Mouse (Mus musculus): ENCODE results near the gene Sez6.

Sez6 gene

GRCm38 (mm10) chr11:77927837-77928236 is 2.8 kb upstream of the Sez6 start:
- no peak for TF ChIP-seq POU5F1 (IDR thresholded peaks at IDR 0.05; ENCODE audit: borderline replicate concordance, low read length)
- TF ChIP-seq CTCF (conservative IDR thresholded peaks at IDR 0.05; ENCODE audit: low read length), result no peak
- TF ChIP-seq NANOG (IDR thresholded peaks at IDR 0.05; ENCODE audit: borderline replicate concordance, low read length), result no peak
- no peaks in the 10 kb centered on the region for H3K9me3 ChIP-seq (ENCODE audit: low read length)

GRCm38 (mm10) chr11:77931541-77932433 is 1.2 kb downstream of the Sez6 start:
- peaks cover 58% of the 10 kb centered on the region for H3K4me1 ChIP-seq (replicated peaks; ENCODE audit: low read depth, low read length)
- no peak for TF ChIP-seq CTCF (conservative IDR thresholded peaks at IDR 0.05; ENCODE audit: low read length)
- TF ChIP-seq NANOG (IDR thresholded peaks at IDR 0.05; ENCODE audit: borderline replicate concordance, low read length), result no peak
- TF ChIP-seq POU5F1 (IDR thresholded peaks at IDR 0.05; ENCODE audit: borderline replicate concordance, low read length), result no peak
- H3K36me3 ChIP-seq (ENCODE audit: insufficient read depth, low read length), result no peaks in the 10 kb centered on the region
- H3K9me3 ChIP-seq (ENCODE audit: low read length), result no peaks in the 10 kb centered on the region
- H3K27me3 ChIP-seq (ENCODE audit: insufficient read depth, low read length), result peaks cover 96% of the 10 kb centered on the region
- H3K4me3 ChIP-seq (replicated peaks; ENCODE audit: low read length), result peak overlapping the region; percentile 88

More at GRCm38 (mm10) chr11:77927837-77928236, 2.8 kb upstream of the Sez6 start:
- Histone ChIP-seq H3K4me1 (replicated peaks; ENCODE audit: low read depth, low read length) (peaks cover 47% of the 10 kb centered on the region), H3K36me3 (ENCODE audit: insufficient read depth, low read length) (no peaks in the 10 kb centered on the region), H3K27me3 (ENCODE audit: insufficient read depth, low read length) (peaks cover 91% of the 10 kb centered on the region), H3K4me3 (replicated peaks; ENCODE audit: low read length) (no peak overlapping the region)

- no peaks in the 10 kb centered on the region for H3K36me3 ChIP-seq (ENCODE audit: insufficient read depth, low read length)
- H3K27me3 ChIP-seq (ENCODE audit: insufficient read depth, low read length), result peaks cover 97% of the 10 kb centered on the region
- TF ChIP-seq POU5F1 (IDR thresholded peaks at IDR 0.05; ENCODE audit: borderline replicate concordance, low read length) (no peak), NANOG (IDR thresholded peaks at IDR 0.05; ENCODE audit: borderline replicate concordance, low read length) (no peak)
- H3K4me1 ChIP-seq (replicated peaks; ENCODE audit: low read depth, low read length), result peaks cover 57% of the 10 kb centered on the region
- H3K4me3 ChIP-seq (replicated peaks; ENCODE audit: low read length), result no peak overlapping the region
- no peaks in the 10 kb centered on the region for H3K9me3 ChIP-seq (ENCODE audit: low read length)
These were observed 2.0 kb downstream of the Sez6 start for GRCm38 (mm10) chr11:77932576-77932975.

- Histone ChIP-seq H3K4me1 (replicated peaks; ENCODE audit: low read depth, low read length) (peaks cover 67% of the 10 kb centered on the region), H3K4me3 (replicated peaks; ENCODE audit: low read length) (peak overlapping the region; percentile 32), H3K36me3 (ENCODE audit: insufficient read depth, low read length) (no peaks in the 10 kb centered on the region), H3K27me3 (ENCODE audit: insufficient read depth, low read length) (peaks cover 97% of the 10 kb centered on the region), H3K9me3 (ENCODE audit: low read length) (no peaks in the 10 kb centered on the region)
- no peak for TF ChIP-seq POU5F1 (IDR thresholded peaks at IDR 0.05; ENCODE audit: borderline replicate concordance, low read length)
These were observed 3.5 kb downstream of the Sez6 start for GRCm38 (mm10) chr11:77934111-77934521.

- H3K4me1 ChIP-seq (replicated peaks; ENCODE audit: low read depth, low read length), result peaks cover 67% of the 10 kb centered on the region
- TF ChIP-seq CTCF (conservative IDR thresholded peaks at IDR 0.05; ENCODE audit: low read length) (no peak), NANOG (IDR thresholded peaks at IDR 0.05; ENCODE audit: borderline replicate concordance, low read length) (no peak), POU5F1 (IDR thresholded peaks at IDR 0.05; ENCODE audit: borderline replicate concordance, low read length) (no peak)
- H3K27me3 ChIP-seq (ENCODE audit: insufficient read depth, low read length), result peaks cover 97% of the 10 kb centered on the region
These were observed 4.1 kb downstream of the Sez6 start for GRCm38 (mm10) chr11:77934568-77935311.

GRCm38 (mm10) chr11:77936846-77937245 is 6.2 kb downstream of the Sez6 start:
- TF ChIP-seq NANOG (IDR thresholded peaks at IDR 0.05; ENCODE audit: borderline replicate concordance, low read length) (no peak), CTCF (conservative IDR thresholded peaks at IDR 0.05; ENCODE audit: low read length) (no peak), POU5F1 (IDR thresholded peaks at IDR 0.05; ENCODE audit: borderline replicate concordance, low read length) (no peak)
- Histone ChIP-seq H3K9me3 (ENCODE audit: low read length) (no peaks in the 10 kb centered on the region), H3K4me3 (replicated peaks; ENCODE audit: low read length) (no peak overlapping the region), H3K4me1 (replicated peaks; ENCODE audit: low read depth, low read length) (peaks cover 63% of the 10 kb centered on the region), H3K36me3 (ENCODE audit: insufficient read depth, low read length) (no peaks in the 10 kb centered on the region), H3K27me3 (ENCODE audit: insufficient read depth, low read length) (peaks cover 97% of the 10 kb centered on the region)

More at GRCm38 (mm10) chr11:77934568-77935311, 4.1 kb downstream of the Sez6 start:
- no peaks in the 10 kb centered on the region for H3K36me3 ChIP-seq (ENCODE audit: insufficient read depth, low read length)
- H3K4me3 ChIP-seq (replicated peaks; ENCODE audit: low read length), result peak overlapping the region; percentile 32
- no peaks in the 10 kb centered on the region for H3K9me3 ChIP-seq (ENCODE audit: low read length)

- no peak for TF ChIP-seq POU5F1 (IDR thresholded peaks at IDR 0.05; ENCODE audit: borderline replicate concordance, low read length)
- no peak for TF ChIP-seq NANOG (IDR thresholded peaks at IDR 0.05; ENCODE audit: borderline replicate concordance, low read length)
- TF ChIP-seq CTCF (conservative IDR thresholded peaks at IDR 0.05; ENCODE audit: low read length), result no peak
- Histone ChIP-seq H3K27me3 (ENCODE audit: insufficient read depth, low read length) (peaks cover 97% of the 10 kb centered on the region), H3K4me1 (replicated peaks; ENCODE audit: low read depth, low read length) (peaks cover 53% of the 10 kb centered on the region), H3K9me3 (ENCODE audit: low read length) (no peaks in the 10 kb centered on the region), H3K36me3 (ENCODE audit: insufficient read depth, low read length) (no peaks in the 10 kb centered on the region), H3K4me3 (replicated peaks; ENCODE audit: low read length) (no peak overlapping the region)
These were observed 7.2 kb downstream of the Sez6 start for GRCm38 (mm10) chr11:77937649-77938410.

GRCm38 (mm10) chr11:77942230-77942629 is 11.6 kb downstream of the Sez6 start:
- TF ChIP-seq CTCF (conservative IDR thresholded peaks at IDR 0.05; ENCODE audit: low read length) (no peak), NANOG (IDR thresholded peaks at IDR 0.05; ENCODE audit: borderline replicate concordance, low read length) (no peak), POU5F1 (IDR thresholded peaks at IDR 0.05; ENCODE audit: borderline replicate concordance, low read length) (no peak)
- Histone ChIP-seq H3K4me3 (replicated peaks; ENCODE audit: low read length) (no peak overlapping the region), H3K36me3 (ENCODE audit: insufficient read depth, low read length) (no peaks in the 10 kb centered on the region), H3K9me3 (ENCODE audit: low read length) (no peaks in the 10 kb centered on the region), H3K27me3 (ENCODE audit: insufficient read depth, low read length) (peaks cover 96% of the 10 kb centered on the region), H3K4me1 (replicated peaks; ENCODE audit: low read depth, low read length) (peaks cover 21% of the 10 kb centered on the region)

All from E14TG2a.4 (cell line).